Mouse (Mus musculus): ENCODE data around the gene Pkd1l1. TPM values are rescaled to one million over a fixed set of nuclear protein-coding genes. Genes with fewer than 3 reads are reported as not detected.

Gene Pkd1l1
- polyA plus RNA-seq, 1 experiment from 2014 or later: 0.10 TPM

DNA sequence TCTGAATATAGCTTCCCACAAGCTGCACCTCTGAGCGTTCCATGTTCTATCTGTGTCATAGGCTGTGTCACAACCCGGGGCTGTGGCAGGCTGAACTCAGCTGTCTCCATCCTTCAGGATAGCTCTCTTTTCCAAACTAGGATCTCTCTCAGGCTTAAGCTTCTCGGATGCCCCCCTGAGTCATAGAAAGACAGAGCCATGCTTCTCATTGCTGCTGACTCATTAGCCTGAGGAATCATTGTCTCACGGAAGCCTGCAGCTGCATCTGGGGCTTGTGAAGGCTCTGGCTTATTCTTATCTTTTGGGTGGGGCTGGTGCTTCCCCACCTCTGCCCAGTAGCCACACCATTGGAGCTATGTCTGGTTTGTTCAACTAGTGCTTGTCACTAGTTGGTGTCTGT is 151.7 kb downstream of the Pkd1l1 start:
- no peak; the same call in 1 of the 2 replicates for ATAC-seq (ENCODE audit: low read depth)

DNA sequence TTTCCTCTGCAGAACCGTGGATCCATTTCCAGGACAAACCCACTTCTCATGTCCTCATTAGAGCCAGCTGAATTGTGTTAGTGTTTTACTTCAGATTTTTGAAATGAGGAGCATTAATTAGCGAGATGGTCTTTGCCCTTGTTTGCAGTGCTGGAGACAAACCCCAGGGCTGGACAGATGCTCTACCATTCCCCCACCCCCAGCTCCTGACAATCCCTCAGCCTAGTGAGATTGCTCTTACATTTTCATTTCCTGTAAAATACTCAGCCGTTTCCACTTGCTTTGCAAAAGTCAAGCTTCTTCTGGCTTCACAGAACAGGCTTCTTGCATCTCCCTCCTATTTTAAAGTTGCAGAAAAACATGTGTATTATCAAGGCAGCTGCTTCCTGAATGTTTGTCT is 155.7 kb downstream of the Pkd1l1 start:
- DNase-seq: no peak

More for the DNA sequence above, 151.7 kb downstream of the Pkd1l1 start:
- Histone ChIP-seq H3K27ac (no peak overlapping the region), H3K27me3 (no peaks in the 10 kb centered on the region), H3K4me3 (replicated peaks) (no peak overlapping the region), H3K9me3 (replicated peaks) (no peaks in the 10 kb centered on the region), H3K4me2 (no peak overlapping the region), H3K36me3 (no peaks in the 10 kb centered on the region), H3K4me1 (replicated peaks) (no peaks in the 10 kb centered on the region), H3K9ac (no peak overlapping the region)
- WGBS (ENCODE audit: insufficient replicate concordance): 44% methylated on average over 4 of the region's 4 CpGs
- DNase-seq: no peak

DNA sequence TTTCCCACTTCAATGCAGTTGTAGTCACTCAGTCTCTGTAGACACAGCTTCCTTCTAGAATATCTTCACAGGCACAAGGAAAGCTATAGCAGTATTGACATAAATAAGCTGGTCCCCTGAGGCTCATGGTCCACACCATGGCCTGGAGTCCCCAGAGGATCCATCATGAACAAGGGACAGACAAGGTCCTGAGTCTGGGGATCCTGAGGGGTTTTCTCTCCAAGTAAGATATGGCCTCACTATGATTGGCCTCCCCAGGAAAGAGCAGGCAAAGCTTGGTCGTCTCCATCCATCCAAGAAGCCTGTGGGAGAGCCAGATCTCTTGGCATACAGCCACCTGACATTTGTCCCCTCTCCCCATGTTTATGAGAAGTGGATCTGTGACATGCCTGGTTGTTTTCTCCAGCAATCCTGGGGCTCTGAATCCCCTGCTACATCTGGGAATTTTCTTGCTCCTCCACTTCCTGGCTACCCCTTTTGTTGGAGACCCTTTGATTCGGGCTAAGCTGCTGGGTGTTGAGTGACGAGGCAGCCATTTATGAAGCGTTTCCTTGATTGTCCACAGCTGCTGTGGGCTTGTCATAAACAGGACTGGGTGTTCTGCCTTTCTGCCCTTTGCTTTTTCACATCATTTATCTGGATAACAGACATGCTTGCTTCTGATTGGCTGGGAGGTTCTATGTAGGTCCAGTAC is 158.8 kb downstream of the Pkd1l1 start:
- no peak overlapping the region for H3K4me3 ChIP-seq (replicated peaks)
- WGBS (ENCODE audit: insufficient replicate concordance): 58% methylated on average over 4 of the region's 4 CpGs
- no peak overlapping the region for H3K4me2 ChIP-seq
- H3K4me1 ChIP-seq (replicated peaks): no peaks in the 10 kb centered on the region; the same call in 1 of the 2 replicates
- no peaks in the 10 kb centered on the region for H3K9me3 ChIP-seq (replicated peaks)
- no peak overlapping the region; the same call in 1 of the 2 replicates for H3K27ac ChIP-seq
- no peaks in the 10 kb centered on the region for H3K36me3 ChIP-seq
- no peaks in the 10 kb centered on the region for H3K27me3 ChIP-seq
- no peak for DNase-seq
- no peak overlapping the region for H3K9ac ChIP-seq
- ATAC-seq (ENCODE audit: low read depth): no peak

More for the DNA sequence above, 155.7 kb downstream of the Pkd1l1 start:
- WGBS (ENCODE audit: insufficient replicate concordance): 39% methylated on average over 3 of the region's 3 CpGs
- Histone ChIP-seq H3K9ac (no peak overlapping the region), H3K27ac (no peak overlapping the region), H3K9me3 (replicated peaks) (no peaks in the 10 kb centered on the region), H3K4me3 (replicated peaks) (no peak overlapping the region), H3K36me3 (no peaks in the 10 kb centered on the region), H3K4me2 (no peak overlapping the region), H3K4me1 (replicated peaks) (no peaks in the 10 kb centered on the region), H3K27me3 (no peaks in the 10 kb centered on the region)
- no peak for ATAC-seq (ENCODE audit: low read depth)

DNA sequence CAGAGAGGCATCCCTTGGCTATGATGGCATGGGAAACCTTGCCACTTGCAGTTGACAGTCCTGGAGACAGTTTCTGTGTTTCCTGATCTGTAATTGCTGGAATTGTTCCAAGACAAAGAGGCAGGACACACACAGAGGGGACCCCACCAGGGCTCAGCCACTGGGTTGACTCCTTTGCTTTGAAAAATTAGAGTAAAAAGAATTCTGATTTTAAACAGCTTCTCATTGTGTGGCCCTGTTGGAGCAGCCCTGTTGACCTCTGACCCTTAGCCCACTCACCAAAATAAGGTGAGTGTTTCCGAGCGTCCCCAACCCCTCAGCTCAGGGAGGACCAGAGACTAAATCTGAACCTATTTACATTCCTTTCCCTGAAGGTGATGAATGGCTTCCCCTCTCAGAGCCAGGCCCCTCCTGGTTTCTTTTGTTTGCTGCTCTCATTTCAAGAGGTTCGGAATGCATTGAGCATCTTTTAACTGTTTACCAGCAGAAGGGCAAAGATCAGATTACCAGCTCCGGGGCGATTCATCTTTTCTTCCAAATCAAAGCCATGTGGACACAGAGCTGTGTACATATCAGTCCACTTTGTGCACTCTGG is 161.5 kb downstream of the Pkd1l1 start:
- H3K4me2 ChIP-seq: no peak overlapping the region
- no peak overlapping the region for H3K9ac ChIP-seq
- no peak overlapping the region for H3K27ac ChIP-seq
- H3K27me3 ChIP-seq: no peaks in the 10 kb centered on the region
- no peaks in the 10 kb centered on the region for H3K9me3 ChIP-seq (replicated peaks)
- H3K36me3 ChIP-seq: no peaks in the 10 kb centered on the region
- no peaks in the 10 kb centered on the region; the same call in 1 of the 2 replicates for H3K4me1 ChIP-seq (replicated peaks)
- no peak overlapping the region for H3K4me3 ChIP-seq (replicated peaks)
- ATAC-seq (ENCODE audit: low read depth): no peak
- DNase-seq: no peak
- 39% methylated on average over 5 of the region's 5 CpGs for WGBS (ENCODE audit: insufficient replicate concordance)

DNA sequence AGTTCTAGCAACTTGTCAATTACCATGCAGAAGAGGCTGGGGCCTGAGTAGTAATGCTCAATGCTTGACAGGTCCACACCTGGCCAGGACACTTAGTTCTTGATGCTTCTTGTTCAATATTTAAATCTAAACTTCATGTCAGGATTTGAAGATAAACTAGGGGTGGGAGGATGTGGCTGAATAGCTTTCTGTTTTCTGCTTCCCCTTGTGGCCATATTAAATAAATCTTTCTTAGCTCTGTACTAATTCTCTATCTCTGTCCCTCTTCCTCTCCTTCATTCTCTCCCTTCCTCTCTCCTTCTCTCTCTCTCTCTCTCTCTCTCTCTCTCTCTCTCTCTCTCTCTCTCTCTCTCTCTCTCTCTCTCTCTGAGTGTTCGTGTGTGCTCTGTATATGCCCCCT is 163.4 kb downstream of the Pkd1l1 start:
- DNase-seq: no peak
- no peaks in the 10 kb centered on the region for H3K27me3 ChIP-seq
- H3K4me2 ChIP-seq: no peak overlapping the region
- H3K4me1 ChIP-seq (replicated peaks): no peaks in the 10 kb centered on the region; the same call in 1 of the 2 replicates
- H3K27ac ChIP-seq: no peak overlapping the region
- WGBS (ENCODE audit: insufficient replicate concordance): 50% methylated on average over 1 of the region's 1 CpGs
- no peak overlapping the region for H3K4me3 ChIP-seq (replicated peaks)
- H3K9ac ChIP-seq: no peak overlapping the region
- H3K36me3 ChIP-seq: no peaks in the 10 kb centered on the region
- no peaks in the 10 kb centered on the region for H3K9me3 ChIP-seq (replicated peaks)
- ATAC-seq (ENCODE audit: low read depth): no peak

DNA sequence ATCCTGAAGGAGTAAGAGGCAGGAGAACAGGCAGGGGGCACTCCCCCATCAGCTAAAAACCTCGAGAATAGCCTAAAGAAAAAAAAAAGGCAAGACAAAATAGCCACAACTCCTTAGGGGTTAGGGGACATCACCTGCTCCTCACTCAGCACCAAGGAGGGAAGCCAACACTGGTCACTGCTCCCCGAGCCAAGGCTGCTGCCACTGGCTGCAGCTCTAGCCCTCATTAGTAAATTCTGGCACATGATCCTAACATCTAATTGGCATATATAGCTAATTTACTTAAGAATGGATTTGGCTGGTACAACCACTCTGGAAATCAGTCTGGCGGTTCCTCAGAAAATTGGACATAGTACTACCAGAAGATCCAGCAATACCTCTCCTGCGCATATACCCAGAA is 166.1 kb downstream of the Pkd1l1 start:
- Histone ChIP-seq H3K27me3 (no peaks in the 10 kb centered on the region), H3K9ac (no peak overlapping the region), H3K4me1 (replicated peaks) (no peaks in the 10 kb centered on the region; the same call in 1 of the 2 replicates), H3K4me2 (no peak overlapping the region), H3K27ac (no peak overlapping the region), H3K9me3 (replicated peaks) (no peaks in the 10 kb centered on the region), H3K4me3 (replicated peaks) (no peak overlapping the region), H3K36me3 (no peaks in the 10 kb centered on the region)
- 57% methylated on average over 4 of the region's 4 CpGs for WGBS (ENCODE audit: insufficient replicate concordance)
- no peak for ATAC-seq (ENCODE audit: low read depth)
- DNase-seq: no peak

DNA sequence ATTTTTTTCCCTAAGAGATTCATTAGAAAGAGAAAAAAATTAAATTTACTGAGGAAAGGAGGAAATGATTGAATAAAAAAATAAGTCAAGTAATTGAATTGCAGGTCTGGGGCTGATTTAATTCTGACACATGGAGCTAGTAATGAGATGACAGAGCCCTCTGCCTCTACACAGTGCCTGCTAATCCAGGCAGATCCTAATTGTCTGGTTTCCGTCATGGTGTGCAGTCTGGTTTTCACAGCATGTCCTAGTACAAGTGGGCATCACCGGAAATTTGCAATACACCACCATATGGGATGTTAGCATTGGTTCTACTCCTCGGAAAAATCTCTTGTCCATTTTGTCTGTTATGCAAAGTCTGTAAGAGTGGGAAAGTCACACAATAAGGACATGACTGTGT is 168.9 kb downstream of the Pkd1l1 start:
- H3K4me3 ChIP-seq (replicated peaks): no peak overlapping the region
- DNase-seq (no peak), ATAC-seq (ENCODE audit: low read depth) (no peak)
- H3K36me3 ChIP-seq: no peaks in the 10 kb centered on the region
- no peaks in the 10 kb centered on the region for H3K9me3 ChIP-seq (replicated peaks)
- no peak overlapping the region for H3K4me2 ChIP-seq
- H3K9ac ChIP-seq: no peak overlapping the region
- no peaks in the 10 kb centered on the region for H3K4me1 ChIP-seq (replicated peaks)
- 69% methylated on average over 3 of the region's 3 CpGs for WGBS (ENCODE audit: insufficient replicate concordance)
- no peak overlapping the region for H3K27ac ChIP-seq
- H3K27me3 ChIP-seq: no peaks in the 10 kb centered on the region

DNA sequence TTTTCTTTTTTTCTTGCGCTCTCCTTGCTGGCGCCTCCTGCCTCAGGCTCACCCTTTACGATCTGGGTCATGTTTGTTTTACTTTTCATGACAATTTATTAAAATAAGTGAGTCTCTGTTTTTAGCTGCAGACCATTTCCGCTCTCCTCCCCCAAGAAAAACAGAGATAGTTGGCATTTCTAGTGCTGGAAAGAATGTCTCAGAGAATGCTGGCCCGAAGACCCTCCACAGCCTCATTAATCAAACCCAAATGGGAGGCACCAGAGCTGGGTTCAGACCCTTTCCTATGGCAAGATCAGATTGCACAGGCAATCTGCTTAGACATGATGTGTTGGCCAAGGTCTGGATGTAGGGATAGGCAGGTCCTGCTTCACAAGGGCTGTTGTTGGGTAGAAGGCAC is 175.6 kb downstream of the Pkd1l1 start:
- DNase-seq (no peak), ATAC-seq (ENCODE audit: low read depth) (no peak)
- no peak overlapping the region for H3K4me2 ChIP-seq
- H3K9me3 ChIP-seq (replicated peaks): no peaks in the 10 kb centered on the region
- H3K9ac ChIP-seq: no peak overlapping the region
- no peaks in the 10 kb centered on the region for H3K27me3 ChIP-seq
- no peak overlapping the region for H3K4me3 ChIP-seq (replicated peaks)
- no peaks in the 10 kb centered on the region for H3K4me1 ChIP-seq (replicated peaks)
- no peak overlapping the region for H3K27ac ChIP-seq
- WGBS (ENCODE audit: insufficient replicate concordance): 66% methylated on average over 5 of the region's 5 CpGs
- H3K36me3 ChIP-seq: no peaks in the 10 kb centered on the region

DNA sequence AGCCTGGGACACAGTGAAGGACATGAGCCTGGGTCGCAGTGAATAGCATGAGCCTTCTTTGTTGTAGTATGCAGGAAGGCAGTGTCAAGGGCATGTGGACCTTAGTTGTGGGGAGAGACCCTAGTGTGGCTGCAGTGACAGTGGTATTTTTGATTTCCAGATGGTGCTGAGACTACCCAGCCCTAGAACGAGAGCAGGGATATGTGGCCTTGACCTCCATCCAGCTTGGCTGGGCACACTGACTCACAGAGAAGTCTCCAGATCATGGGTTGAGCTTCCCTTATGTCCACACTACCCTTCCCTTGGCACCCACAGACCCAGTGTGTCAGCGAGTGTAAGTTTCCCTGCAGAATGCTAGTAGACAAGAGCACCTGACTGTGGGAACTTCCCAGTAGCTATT is 178.0 kb downstream of the Pkd1l1 start:
- Histone ChIP-seq H3K9me3 (replicated peaks) (no peaks in the 10 kb centered on the region), H3K36me3 (no peaks in the 10 kb centered on the region), H3K4me2 (no peak overlapping the region), H3K27ac (no peak overlapping the region), H3K4me3 (replicated peaks) (no peak overlapping the region), H3K4me1 (replicated peaks) (no peaks in the 10 kb centered on the region), H3K9ac (no peak overlapping the region), H3K27me3 (no peaks in the 10 kb centered on the region)
- DNase-seq (no peak), ATAC-seq (ENCODE audit: low read depth) (no peak)
- WGBS (ENCODE audit: insufficient replicate concordance): 75% methylated on average over 3 of the region's 3 CpGs

DNA sequence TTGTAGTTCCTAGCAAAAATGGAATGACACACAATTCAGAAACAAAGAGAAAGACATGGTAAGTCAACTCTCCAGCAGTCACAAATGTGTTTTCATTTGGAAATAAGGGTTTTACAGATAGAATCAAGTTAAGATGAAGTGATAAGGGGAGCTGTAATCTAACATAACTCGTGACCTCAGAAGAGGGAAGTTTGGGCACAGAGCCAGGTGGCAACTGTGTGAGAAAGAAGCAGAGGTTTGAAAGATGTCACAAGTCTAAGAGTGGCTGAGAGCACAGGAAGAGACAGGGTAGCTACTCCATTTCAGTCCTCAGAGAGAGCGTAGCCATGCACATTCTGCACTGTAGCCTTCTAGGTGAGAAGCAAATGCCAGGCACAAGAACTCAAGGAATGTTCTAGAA is 180.9 kb downstream of the Pkd1l1 start:
- ATAC-seq (ENCODE audit: low read depth) (no peak), DNase-seq (no peak)
- H3K9me3 ChIP-seq (replicated peaks): no peaks in the 10 kb centered on the region
- H3K36me3 ChIP-seq: no peaks in the 10 kb centered on the region
- H3K27ac ChIP-seq: no peak overlapping the region
- no peaks in the 10 kb centered on the region for H3K4me1 ChIP-seq (replicated peaks)
- 37% methylated on average over 2 of the region's 2 CpGs for WGBS (ENCODE audit: insufficient replicate concordance)
- no peaks in the 10 kb centered on the region for H3K27me3 ChIP-seq
- H3K9ac ChIP-seq: no peak overlapping the region
- H3K4me3 ChIP-seq (replicated peaks): no peak overlapping the region
- no peak overlapping the region for H3K4me2 ChIP-seq

DNA sequence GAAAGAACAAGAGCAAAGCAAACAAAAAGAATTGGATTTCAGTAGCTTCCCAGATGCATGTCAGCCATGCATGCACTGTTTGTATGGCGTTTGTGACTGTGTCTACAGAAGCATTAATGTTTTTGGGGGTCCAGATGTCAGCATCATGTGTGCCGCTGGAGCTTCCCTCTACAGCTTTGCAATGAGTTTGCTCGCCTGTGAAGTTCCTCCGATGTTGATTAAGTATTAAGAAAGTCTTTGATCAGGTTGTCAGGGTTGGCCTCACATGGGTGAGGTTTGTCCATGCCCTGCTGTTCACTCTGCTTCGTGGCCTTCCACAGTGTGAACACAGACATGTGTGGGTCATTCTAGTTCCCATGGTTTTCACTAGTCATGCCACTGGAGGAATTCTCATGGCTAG is 183.9 kb downstream of the Pkd1l1 start:
- no peak for DNase-seq
- Histone ChIP-seq H3K4me3 (replicated peaks) (no peak overlapping the region), H3K4me1 (replicated peaks) (no peaks in the 10 kb centered on the region), H3K36me3 (no peaks in the 10 kb centered on the region), H3K4me2 (no peak overlapping the region), H3K9me3 (replicated peaks) (no peaks in the 10 kb centered on the region), H3K27me3 (no peaks in the 10 kb centered on the region), H3K9ac (no peak overlapping the region), H3K27ac (no peak overlapping the region)
- WGBS (ENCODE audit: insufficient replicate concordance): 51% methylated on average over 5 of the region's 5 CpGs
- ATAC-seq (ENCODE audit: low read depth): no peak

DNA sequence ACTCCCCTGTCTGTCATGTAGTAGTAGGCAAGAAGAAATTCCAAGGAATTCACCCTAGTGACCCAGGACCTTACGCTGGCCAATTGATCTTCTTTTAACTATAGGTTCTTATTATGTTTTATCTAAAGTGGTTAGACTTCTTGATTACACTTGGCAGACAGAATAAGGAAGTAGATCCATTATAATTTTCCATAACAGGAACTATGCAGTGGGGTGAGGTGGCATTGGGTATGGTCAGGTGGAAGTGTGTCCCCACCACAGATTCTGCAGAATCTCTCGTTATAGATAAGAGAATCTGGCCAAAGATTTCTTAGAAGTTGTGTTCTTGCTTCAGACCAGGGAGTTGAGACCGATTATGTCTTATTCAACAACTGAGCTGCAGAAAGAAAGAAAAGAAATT is 185.5 kb downstream of the Pkd1l1 start:
- Histone ChIP-seq H3K4me1 (replicated peaks) (no peaks in the 10 kb centered on the region), H3K4me3 (replicated peaks) (no peak overlapping the region), H3K4me2 (no peak overlapping the region), H3K36me3 (no peaks in the 10 kb centered on the region), H3K27ac (no peak overlapping the region), H3K9ac (no peak overlapping the region), H3K9me3 (replicated peaks) (no peaks in the 10 kb centered on the region), H3K27me3 (no peaks in the 10 kb centered on the region)
- WGBS (ENCODE audit: insufficient replicate concordance): 45% methylated on average over 3 of the region's 3 CpGs
- DNase-seq (no peak), ATAC-seq (ENCODE audit: low read depth) (no peak)
